Mouse (Mus musculus) embryonic facial prominence, embryonic 13.5 days (tissue): Measurements from ENCODE around the gene Axl. TPM values are rescaled to one million over a fixed set of nuclear protein-coding genes. Genes with fewer than 3 reads are reported as not detected.

Experiments
- ATAC-seq: fragments of 200-750 bp; cut with Nextera tagmentation; 2 replicates; pipeline ENCODE4 v1.8.0; 2017; ENCODE audit warnings: low read depth; ENCODE audit not compliant: insufficient number of reproducible peaks, insufficient read depth, low FRiP score, low TSS enrichment
- H3K27ac ChIP-seq: fragments of 300-500 bp; sonication (generic); 2 replicates; pipeline ENCODE4 v1.5.1; 2015; ENCODE audit warnings: moderate library complexity, mild to moderate bottlenecking, inconsistent platforms
- H3K27me3 ChIP-seq: fragments of 300-500 bp; sonication (generic); 2 replicates; pipeline ENCODE4 v1.6.1; 2015; ENCODE audit warnings: mild to moderate bottlenecking, inconsistent platforms
- H3K36me3 ChIP-seq: fragments of 300-500 bp; sonication (generic); 2 replicates; pipeline ENCODE4 v1.6.1; 2015; ENCODE audit warnings: mild to moderate bottlenecking, inconsistent platforms
- H3K4me1 ChIP-seq: fragments of 300-500 bp; sonication (generic); 2 replicates; pipeline ENCODE4 v1.6.1; 2015; ENCODE audit warnings: inconsistent platforms
- H3K4me2 ChIP-seq: fragments of 300-500 bp; sonication (generic); 2 replicates; pipeline ENCODE4 v1.6.1; 2015; ENCODE audit warnings: moderate library complexity, mild to moderate bottlenecking, inconsistent platforms
- H3K4me3 ChIP-seq: fragments of 300-500 bp; sonication (generic); 2 replicates; pipeline ENCODE4 v1.5.1; 2015; ENCODE audit warnings: mild to moderate bottlenecking, inconsistent platforms
- H3K9ac ChIP-seq: fragments of 300-500 bp; sonication (generic); 2 replicates; pipeline ENCODE4 v1.6.1; 2015; ENCODE audit warnings: mild to moderate bottlenecking, inconsistent platforms
- H3K9me3 ChIP-seq: fragments of 300-500 bp; sonication (generic); 2 replicates; pipeline ENCODE4 v1.6.1; 2016; ENCODE audit warnings: inconsistent platforms
- WGBS: fragments of 180-500 bp; shearing (Covaris S2); methylation state at CpG from one replicate; pipeline ENCODE4 v1.1.7; 2015; ENCODE audit warnings: mixed read lengths; 5-methylcytosine and 5-hydroxymethylcytosine counted together
- polyA plus RNA-seq: library from polyadenylated mRNA; unstranded; fragments of >200 nt; fragmentation: Nextera tagmentation; extraction: Ambion mirVana; gene quantifications from 2 replicates; pipeline ENCODE4 v1.2.1, GENCODE M21; 2015

Gene Axl
- polyA plus RNA-seq, result 80.8 and 84.2 TPM in 2 replicates

- Histone ChIP-seq H3K9ac (peak within 1 kb of the TSS; percentile 81), H3K4me2 (peak within 1 kb of the TSS; percentile 84), H3K36me3 (peaks cover 21% of the 10 kb centered on the region), H3K4me3 (peak within 1 kb of the TSS; percentile 69), H3K9me3 (no peaks in the 10 kb centered on the region), H3K4me1 (peaks cover 32% of the 10 kb centered on the region), H3K27ac (peak within 1 kb of the TSS; percentile 90), H3K27me3 (no peaks in the 10 kb centered on the region)
- ATAC-seq, result peak; percentile 85
- WGBS, result 1% methylated on average over 29 of the region's 30 CpGs
These were observed at the start of gene Axl for GRCm38 (mm10) chr7:25788220-25789128. Gene Axl (minus strand): TSS chr7:25788705.

GRCm38 (mm10) chr7:25835188-25835891, 46.8 kb upstream of the Axl start:
- no peak for ATAC-seq
- no peaks in the 10 kb centered on the region for H3K9me3 ChIP-seq
- no peak overlapping the region for H3K4me2 ChIP-seq
- no peak overlapping the region for H3K27ac ChIP-seq
- 68% methylated on average over 10 of the region's 10 CpGs for WGBS
- peaks cover 24% of the 10 kb centered on the region for H3K4me1 ChIP-seq
- H3K36me3 ChIP-seq, result no peaks in the 10 kb centered on the region
- no peaks in the 10 kb centered on the region for H3K27me3 ChIP-seq
- H3K4me3 ChIP-seq, result no peak overlapping the region
- H3K9ac ChIP-seq, result 0 out of 2 replicates have a peak overlapping the region, but pooled peaks have one; percentile 11

GRCm38 (mm10) chr7:25831557-25832530, 43.3 kb upstream of the Axl start:
- Histone ChIP-seq H3K4me3 (no peak overlapping the region), H3K36me3 (no peaks in the 10 kb centered on the region), H3K4me1 (peaks cover 42% of the 10 kb centered on the region), H3K27me3 (no peaks in the 10 kb centered on the region), H3K27ac (peak overlapping the region; percentile 69), H3K9me3 (no peaks in the 10 kb centered on the region), H3K4me2 (peak overlapping the region; percentile 7; the same call in 1 of the 2 replicates), H3K9ac (no peak overlapping the region)
- 67% methylated on average over 10 of the region's 10 CpGs for WGBS
- ATAC-seq, result no peak

GRCm38 (mm10) chr7:25830251-25830650, 41.7 kb upstream of the Axl start:
- Histone ChIP-seq H3K36me3 (no peaks in the 10 kb centered on the region), H3K9ac (no peak overlapping the region), H3K27ac (peak overlapping the region; percentile 75), H3K4me2 (no peak overlapping the region), H3K9me3 (no peaks in the 10 kb centered on the region), H3K4me1 (peaks cover 47% of the 10 kb centered on the region), H3K27me3 (no peaks in the 10 kb centered on the region), H3K4me3 (no peak overlapping the region)
- no peak for ATAC-seq
- 26% methylated on average over 2 of the region's 2 CpGs for WGBS

- 5% methylated on average over 3 of the region's 3 CpGs for WGBS
- no peaks in the 10 kb centered on the region for H3K36me3 ChIP-seq
- H3K9ac ChIP-seq, result no peak overlapping the region
- H3K4me3 ChIP-seq, result no peak overlapping the region
- peak; percentile 74 for ATAC-seq
- peak overlapping the region; percentile 3; the same call in 1 of the 2 replicates for H3K4me2 ChIP-seq
- peak overlapping the region; percentile 71 for H3K27ac ChIP-seq
- H3K9me3 ChIP-seq, result no peaks in the 10 kb centered on the region
- peaks cover 41% of the 10 kb centered on the region for H3K4me1 ChIP-seq
- H3K27me3 ChIP-seq, result no peaks in the 10 kb centered on the region
These were observed 38.7 kb upstream of the Axl start for GRCm38 (mm10) chr7:25827199-25827598.

GRCm38 (mm10) chr7:25826029-25826428, 37.5 kb upstream of the Axl start:
- 58% methylated on average over 6 of the region's 6 CpGs for WGBS
- H3K4me2 ChIP-seq, result no peak overlapping the region

GRCm38 (mm10) chr7:25825043-25825442, 36.5 kb upstream of the Axl start:
- H3K4me2 ChIP-seq, result no peak overlapping the region
- no peak for ATAC-seq
- H3K27me3 ChIP-seq, result no peaks in the 10 kb centered on the region
- H3K36me3 ChIP-seq, result no peaks in the 10 kb centered on the region
- no peak overlapping the region for H3K27ac ChIP-seq
- 42% methylated on average over 9 of the region's 9 CpGs for WGBS
- H3K9ac ChIP-seq, result no peak overlapping the region
- no peak overlapping the region for H3K4me3 ChIP-seq
- no peaks in the 10 kb centered on the region for H3K9me3 ChIP-seq
- H3K4me1 ChIP-seq, result peaks cover 24% of the 10 kb centered on the region

More at GRCm38 (mm10) chr7:25826029-25826428, 37.5 kb upstream of the Axl start:
- ATAC-seq, result no peak
- H3K27ac ChIP-seq, result no peak overlapping the region
- no peaks in the 10 kb centered on the region for H3K36me3 ChIP-seq
- H3K9me3 ChIP-seq, result no peaks in the 10 kb centered on the region
- H3K4me3 ChIP-seq, result no peak overlapping the region
- H3K4me1 ChIP-seq, result peaks cover 32% of the 10 kb centered on the region
- no peak overlapping the region for H3K9ac ChIP-seq
- no peaks in the 10 kb centered on the region for H3K27me3 ChIP-seq

- no peaks in the 10 kb centered on the region for H3K9me3 ChIP-seq
- no peak within 1 kb of the TSS for H3K27ac ChIP-seq
- no peak for ATAC-seq
- H3K4me3 ChIP-seq, result peak within 1 kb of the TSS; percentile 55
- peak within 1 kb of the TSS; percentile 97 for H3K4me2 ChIP-seq
- H3K9ac ChIP-seq, result peak within 1 kb of the TSS; percentile 73
- WGBS, result under 1% methylated on average over 40 of the region's 40 CpGs
- H3K36me3 ChIP-seq, result no peaks in the 10 kb centered on the region
- peaks cover 20% of the 10 kb centered on the region for H3K27me3 ChIP-seq
- peaks cover 17% of the 10 kb centered on the region for H3K4me1 ChIP-seq
These were observed 27.9 kb upstream of the Axl start, which contains the start of gene Cyp2s1 for GRCm38 (mm10) chr7:25816241-25816919. Gene Cyp2s1 (minus strand): TSS chr7:25816913.

GRCm38 (mm10) chr7:25815571-25815970, 27.1 kb upstream of the Axl start:
- ATAC-seq, result no peak
- no peaks in the 10 kb centered on the region for H3K36me3 ChIP-seq
- peak overlapping the region; percentile 55 for H3K4me3 ChIP-seq
- H3K4me2 ChIP-seq, result peak overlapping the region; percentile 97
- peaks cover 17% of the 10 kb centered on the region for H3K4me1 ChIP-seq
- H3K27ac ChIP-seq, result no peak overlapping the region
- H3K27me3 ChIP-seq, result peaks cover 20% of the 10 kb centered on the region
- peak overlapping the region; percentile 73 for H3K9ac ChIP-seq
- WGBS, result 17% methylated on average over 7 of the region's 7 CpGs
- no peaks in the 10 kb centered on the region for H3K9me3 ChIP-seq

- H3K27me3 ChIP-seq, result peaks cover 20% of the 10 kb centered on the region
- ATAC-seq, result no peak
- no peaks in the 10 kb centered on the region for H3K9me3 ChIP-seq
- H3K36me3 ChIP-seq, result no peaks in the 10 kb centered on the region
- no peak overlapping the region for H3K9ac ChIP-seq
- WGBS, result 79% methylated on average over 9 of the region's 9 CpGs
- H3K4me2 ChIP-seq, result no peak overlapping the region
- no peak overlapping the region for H3K4me3 ChIP-seq
- no peak overlapping the region for H3K27ac ChIP-seq
- H3K4me1 ChIP-seq, result peaks cover 17% of the 10 kb centered on the region
These were observed 26.2 kb upstream of the Axl start for GRCm38 (mm10) chr7:25814711-25815110.
